Mouse (Mus musculus) forebrain, embryonic 15.5 days (tissue): ENCODE measurements at regions not wholly inside any gene's neighbourhood (a gene's known extent, or its start where the extent isn't known, plus 50 kb on each side); places are given as distances from the start of the nearest gene placed in this dataset.
A peak's percentile ranks its signal among the peaks of the same experiment; 100 is the strongest.

Experiments used
- ATAC-seq: fragments of 200-750 bp; cut with Nextera tagmentation; replicated peaks from 2 replicates; pipeline ENCODE4 v1.8.0; 2017; ENCODE audit warnings: mild to moderate bottlenecking, moderate TSS enrichment, moderate library complexity
- H3K27ac ChIP-seq: fragments of 300-500 bp; sonication (generic); replicated peaks from 2 replicates; pipeline ENCODE4 v1.5.1; 2015; ENCODE audit warnings: mild to moderate bottlenecking, inconsistent platforms
- H3K27me3 ChIP-seq: fragments of 300-500 bp; sonication (generic); 2 replicates; pipeline ENCODE4 v1.6.1; 2015; ENCODE audit warnings: inconsistent platforms
- H3K36me3 ChIP-seq: fragments of 300-500 bp; sonication (generic); 2 replicates; pipeline ENCODE4 v1.6.1; 2015; ENCODE audit warnings: mild to moderate bottlenecking, inconsistent platforms
- H3K4me1 ChIP-seq: fragments of 300-500 bp; sonication (generic); 2 replicates; pipeline ENCODE4 v1.6.1; 2015; ENCODE audit warnings: inconsistent platforms
- H3K4me2 ChIP-seq: fragments of 300-500 bp; sonication (generic); replicated peaks from 2 replicates; pipeline ENCODE4 v1.6.1; 2015; ENCODE audit warnings: mild to moderate bottlenecking, inconsistent platforms
- H3K4me3 ChIP-seq: fragments of 300-500 bp; sonication (generic); 2 replicates; pipeline ENCODE4 v1.5.1; 2015; ENCODE audit warnings: mild to moderate bottlenecking, inconsistent platforms
- H3K9ac ChIP-seq: fragments of 300-500 bp; sonication (generic); replicated peaks from 2 replicates; pipeline ENCODE4 v1.6.1; 2015; ENCODE audit warnings: mild to moderate bottlenecking, inconsistent platforms
- H3K9me3 ChIP-seq: fragments of 300-500 bp; sonication (generic); 2 replicates; pipeline ENCODE4 v1.6.1; 2016; ENCODE audit warnings: inconsistent platforms
- WGBS: fragments of 180-500 bp; shearing (Covaris S2); methylation state at CpG from one replicate; pipeline ENCODE4 v1.1.7; 2015; ENCODE audit warnings: mixed read lengths; 5-methylcytosine and 5-hydroxymethylcytosine counted together

DNA sequence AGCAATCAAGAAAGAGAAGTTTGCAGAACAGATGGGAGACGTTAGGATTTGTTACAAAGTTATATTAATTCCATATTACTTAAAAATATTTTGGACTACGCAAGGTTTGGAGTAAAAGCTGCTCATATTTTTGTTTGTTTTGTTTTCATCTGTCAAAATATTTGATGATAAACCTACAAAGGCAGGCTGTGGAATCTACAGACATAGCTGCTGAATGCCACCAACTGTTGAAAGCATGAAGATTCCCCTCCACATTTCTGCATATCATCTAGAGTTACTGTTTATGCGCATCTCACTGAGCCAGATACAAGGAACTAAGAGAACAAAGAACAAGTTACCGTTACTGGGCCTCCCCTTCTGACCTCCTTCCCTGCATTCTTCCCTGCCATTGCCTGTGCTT lies 127.1 kb upstream of the Gorab start:
- ATAC-seq: 0 out of 2 replicates have a peak, but pooled peaks have one; percentile 13
- H3K4me2 ChIP-seq: no peak overlapping the region
- no peak overlapping the region for H3K9ac ChIP-seq
- no peak overlapping the region for H3K4me3 ChIP-seq
- no peaks in the 10 kb centered on the region for H3K27me3 ChIP-seq
- no peaks in the 10 kb centered on the region for H3K9me3 ChIP-seq
- no peak overlapping the region for H3K27ac ChIP-seq
- H3K36me3 ChIP-seq: no peaks in the 10 kb centered on the region
- WGBS: 79% methylated on average over 4 of the region's 4 CpGs
- H3K4me1 ChIP-seq: no peaks in the 10 kb centered on the region

DNA sequence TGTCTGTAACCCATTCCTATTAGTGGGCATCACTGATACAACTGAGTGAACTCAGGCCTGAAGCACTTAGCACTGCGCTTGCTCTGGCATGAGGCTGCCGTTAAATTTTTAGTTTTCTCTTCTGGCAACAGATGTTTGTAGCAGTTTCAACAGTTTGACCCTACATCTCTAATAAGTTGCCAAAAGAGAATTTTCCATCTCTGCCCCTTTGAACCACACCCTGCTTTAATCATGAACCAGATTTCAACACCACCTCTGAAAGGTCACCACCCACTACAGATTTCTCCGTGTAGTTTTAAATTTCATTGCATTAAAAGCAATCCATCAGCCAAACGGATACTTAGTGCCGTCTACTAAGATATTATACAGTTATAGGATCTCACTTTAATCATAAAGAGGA lies 114.5 kb upstream of the Gorab start:
- ATAC-seq: no peak
- no peak overlapping the region for H3K4me3 ChIP-seq
- no peak overlapping the region for H3K27ac ChIP-seq
- H3K9me3 ChIP-seq: no peaks in the 10 kb centered on the region
- H3K4me2 ChIP-seq: no peak overlapping the region
- WGBS: 94% methylated on average over 5 of the region's 5 CpGs
- no peaks in the 10 kb centered on the region for H3K36me3 ChIP-seq
- H3K9ac ChIP-seq: no peak overlapping the region
- H3K27me3 ChIP-seq: no peaks in the 10 kb centered on the region
- no peaks in the 10 kb centered on the region for H3K4me1 ChIP-seq

DNA sequence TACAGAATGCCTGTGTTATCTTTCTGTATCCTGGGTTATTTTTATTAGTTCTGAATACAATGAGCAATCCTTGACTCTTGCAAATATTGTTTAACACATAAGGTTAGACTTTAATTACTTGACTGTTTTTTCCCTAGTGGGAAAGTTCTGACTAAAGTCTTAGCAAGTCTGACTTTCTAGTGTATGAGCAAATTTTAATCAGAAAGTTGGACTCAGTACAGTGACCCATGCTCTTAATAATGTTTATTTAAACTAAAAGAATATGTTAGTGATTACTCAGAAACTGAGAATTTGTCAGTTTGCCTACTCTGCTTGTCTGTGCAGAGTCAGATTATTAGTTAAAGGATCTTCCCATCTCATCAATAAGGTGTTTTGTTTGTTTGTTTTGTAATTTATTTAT lies 109.4 kb upstream of the Gorab start:
- Histone ChIP-seq H3K36me3 (no peaks in the 10 kb centered on the region), H3K4me2 (no peak overlapping the region), H3K27me3 (no peaks in the 10 kb centered on the region), H3K9ac (no peak overlapping the region), H3K9me3 (no peaks in the 10 kb centered on the region), H3K27ac (no peak overlapping the region), H3K4me1 (no peaks in the 10 kb centered on the region), H3K4me3 (no peak overlapping the region)
- no peak for ATAC-seq

DNA sequence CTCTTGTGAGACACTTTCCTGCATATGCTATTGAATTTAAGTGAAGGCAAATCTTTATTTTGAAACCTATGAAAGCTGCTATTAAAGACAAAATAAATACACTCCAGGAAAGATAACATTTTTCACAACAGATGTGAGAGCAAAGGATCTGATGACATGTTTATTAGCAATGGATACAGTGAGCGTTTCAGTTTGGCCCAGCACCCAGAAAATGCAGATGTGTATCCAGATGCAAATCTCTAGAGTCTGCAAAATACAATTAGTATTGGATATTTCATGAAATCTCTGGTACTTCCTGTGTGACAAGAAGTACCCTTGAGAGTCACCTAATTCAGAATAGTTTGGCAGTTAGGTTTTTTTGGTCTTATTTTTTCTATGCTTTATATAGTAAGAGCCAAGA lies 108.5 kb upstream of the Gorab start:
- H3K9ac ChIP-seq: no peak overlapping the region
- H3K4me3 ChIP-seq: no peak overlapping the region
- H3K4me2 ChIP-seq: no peak overlapping the region
- H3K9me3 ChIP-seq: no peaks in the 10 kb centered on the region
- 75% methylated on average over 1 of the region's 1 CpGs for WGBS
- no peaks in the 10 kb centered on the region for H3K4me1 ChIP-seq
- no peaks in the 10 kb centered on the region for H3K27me3 ChIP-seq
- ATAC-seq: no peak
- no peak overlapping the region for H3K27ac ChIP-seq
- no peaks in the 10 kb centered on the region for H3K36me3 ChIP-seq

DNA sequence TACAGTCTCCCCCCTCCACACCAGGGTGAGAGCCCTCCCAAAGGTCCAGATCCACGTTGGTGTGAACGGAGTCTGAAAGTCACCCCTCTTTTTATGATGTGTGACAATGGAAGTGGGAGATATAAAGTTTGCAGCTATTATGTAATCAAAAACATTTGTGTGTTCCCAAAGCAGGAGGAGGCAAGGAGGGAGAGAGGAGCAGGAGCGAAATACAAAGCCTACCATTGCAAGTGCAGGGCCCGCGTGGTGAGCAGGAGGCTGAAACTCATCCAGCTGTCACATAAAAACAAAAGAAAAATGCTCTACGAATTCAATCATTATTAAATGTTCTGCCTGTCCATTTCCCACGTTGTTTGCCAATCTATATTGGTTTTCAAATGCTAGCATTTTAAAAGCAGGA lies 101.6 kb upstream of the Gorab start:
- WGBS: 81% methylated on average over 7 of the region's 7 CpGs
- H3K36me3 ChIP-seq: no peaks in the 10 kb centered on the region
- H3K4me2 ChIP-seq: no peak overlapping the region
- no peaks in the 10 kb centered on the region for H3K9me3 ChIP-seq
- H3K9ac ChIP-seq: no peak overlapping the region
- no peak for ATAC-seq
- H3K27ac ChIP-seq: no peak overlapping the region
- no peaks in the 10 kb centered on the region for H3K4me1 ChIP-seq
- H3K4me3 ChIP-seq: no peak overlapping the region
- H3K27me3 ChIP-seq: no peaks in the 10 kb centered on the region

DNA sequence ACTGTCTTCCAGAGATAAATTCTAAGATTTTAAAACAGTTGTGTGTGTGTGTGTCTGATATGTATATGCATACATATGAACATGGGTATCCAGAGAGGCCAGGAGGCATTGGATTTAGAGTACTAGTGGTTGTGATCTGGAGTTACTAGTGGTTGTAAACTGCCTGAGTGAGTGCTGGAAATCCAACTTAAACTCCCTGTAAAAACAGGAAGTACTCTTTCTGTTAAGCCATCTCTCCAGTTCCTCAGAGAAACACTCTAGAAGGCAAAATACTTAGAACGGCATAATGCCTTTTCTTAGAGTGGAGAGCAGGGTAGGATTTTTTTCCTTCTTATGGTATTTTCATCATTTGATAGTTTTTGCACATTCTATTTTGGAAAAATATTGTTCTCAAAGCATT lies 99.1 kb upstream of the Gorab start:
- 88% methylated on average over 1 of the region's 1 CpGs for WGBS
- Histone ChIP-seq H3K9ac (no peak overlapping the region), H3K4me2 (no peak overlapping the region), H3K36me3 (no peaks in the 10 kb centered on the region), H3K27me3 (no peaks in the 10 kb centered on the region), H3K4me3 (no peak overlapping the region), H3K9me3 (no peaks in the 10 kb centered on the region), H3K4me1 (no peaks in the 10 kb centered on the region), H3K27ac (no peak overlapping the region)
- ATAC-seq: no peak

DNA sequence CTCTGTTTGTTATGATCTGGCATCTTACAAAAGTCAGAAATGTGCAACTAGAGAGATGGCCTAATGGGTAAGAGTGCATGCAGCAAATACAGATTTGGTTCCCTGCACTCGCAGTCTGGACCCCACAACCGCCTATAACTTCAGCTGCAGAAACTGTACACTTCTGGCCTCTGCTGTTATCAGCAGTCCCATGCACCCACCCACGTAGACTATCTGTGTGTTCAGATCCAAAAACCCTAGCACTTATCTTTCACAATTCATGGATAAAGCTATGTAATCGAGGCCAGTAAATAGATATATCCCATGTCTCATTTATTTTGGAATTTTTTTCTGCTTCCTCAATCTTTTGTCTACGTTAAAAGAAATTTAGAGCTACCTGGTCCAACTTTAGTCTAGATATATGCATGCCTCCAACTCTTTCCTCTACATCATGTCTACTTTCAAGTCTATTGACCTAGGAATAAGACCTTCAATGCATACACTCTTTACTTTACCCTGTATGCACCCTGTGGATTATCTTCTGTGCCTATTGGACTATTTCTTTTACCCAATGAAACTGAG lies 95.0 kb upstream of the Gorab start:
- no peaks in the 10 kb centered on the region for H3K27me3 ChIP-seq
- no peaks in the 10 kb centered on the region for H3K36me3 ChIP-seq
- no peaks in the 10 kb centered on the region for H3K4me1 ChIP-seq
- no peak overlapping the region for H3K9ac ChIP-seq
- no peak overlapping the region for H3K4me3 ChIP-seq
- no peak overlapping the region for H3K27ac ChIP-seq
- H3K9me3 ChIP-seq: no peaks in the 10 kb centered on the region
- H3K4me2 ChIP-seq: no peak overlapping the region
- 90% methylated on average over 5 of the region's 5 CpGs for WGBS
- no peak for ATAC-seq

DNA sequence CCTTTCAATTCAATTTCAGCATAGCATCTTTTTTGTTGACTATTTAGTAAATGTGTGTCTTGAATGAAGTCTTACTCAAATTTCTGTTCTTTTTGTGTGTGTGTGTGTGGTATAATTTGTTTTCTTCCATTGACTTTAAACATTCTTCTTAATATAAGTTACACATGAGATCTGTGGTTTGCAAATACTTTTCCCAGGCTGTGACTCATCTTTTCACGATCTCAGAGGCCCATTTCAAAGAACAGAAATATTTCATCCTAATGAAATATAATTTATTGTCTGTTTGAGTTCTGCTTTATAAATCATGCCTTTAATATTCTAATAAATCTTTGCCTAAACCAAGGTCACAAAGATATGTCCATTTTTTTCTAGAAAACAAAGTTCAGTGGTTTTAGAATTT lies 92.9 kb upstream of the Gorab start:
- WGBS: 84% methylated on average over 1 of the region's 1 CpGs
- Histone ChIP-seq H3K4me2 (no peak overlapping the region), H3K9me3 (no peaks in the 10 kb centered on the region), H3K4me3 (no peak overlapping the region), H3K9ac (no peak overlapping the region), H3K27ac (no peak overlapping the region), H3K4me1 (no peaks in the 10 kb centered on the region), H3K27me3 (no peaks in the 10 kb centered on the region), H3K36me3 (no peaks in the 10 kb centered on the region)
- ATAC-seq: no peak

DNA sequence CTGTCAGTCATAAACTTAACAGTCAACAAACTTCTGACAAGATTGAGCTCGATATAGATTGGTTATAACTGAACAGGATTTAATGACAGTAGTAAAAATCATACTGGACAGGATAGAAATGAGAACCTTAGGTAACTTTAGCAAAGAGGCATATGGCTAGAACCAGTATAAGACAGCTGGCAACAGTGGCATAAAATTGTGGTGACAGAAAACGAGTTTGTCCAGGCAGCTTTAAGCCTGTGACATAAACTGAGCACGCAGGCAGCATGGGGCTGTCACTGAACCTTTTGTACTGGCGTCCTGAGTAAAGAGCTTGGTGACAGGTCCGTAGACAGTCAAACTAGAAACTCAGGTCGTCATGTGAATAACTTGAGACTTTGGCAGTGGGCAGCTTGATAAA lies 85.1 kb upstream of the Gorab start:
- WGBS: 56% methylated on average over 6 of the region's 6 CpGs
- Histone ChIP-seq H3K9me3 (no peaks in the 10 kb centered on the region), H3K4me2 (no peak overlapping the region), H3K27me3 (no peaks in the 10 kb centered on the region), H3K4me1 (no peaks in the 10 kb centered on the region), H3K27ac (no peak overlapping the region), H3K4me3 (no peak overlapping the region), H3K36me3 (no peaks in the 10 kb centered on the region), H3K9ac (no peak overlapping the region)
- no peak for ATAC-seq

DNA sequence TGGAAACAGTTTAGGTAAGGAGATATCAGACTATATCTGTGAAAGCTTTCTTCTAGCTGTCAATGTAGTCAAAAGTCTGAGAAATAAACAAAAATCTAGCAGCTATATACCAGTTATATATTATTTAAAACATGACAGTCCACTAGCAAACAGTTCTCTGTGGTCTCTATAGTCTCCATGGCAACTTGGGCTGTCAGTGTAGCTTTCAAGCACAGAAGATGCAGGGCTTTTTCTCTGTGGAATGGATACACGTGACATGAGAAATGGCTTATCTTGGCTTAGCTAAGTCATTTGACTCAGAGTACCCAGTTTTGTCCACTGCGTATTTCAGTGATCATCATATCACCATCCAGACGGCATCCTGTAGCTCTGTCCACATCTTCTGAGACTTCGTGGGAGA lies 84.6 kb upstream of the Gorab start:
- Histone ChIP-seq H3K27ac (no peak overlapping the region), H3K9ac (no peak overlapping the region), H3K36me3 (no peaks in the 10 kb centered on the region), H3K9me3 (no peaks in the 10 kb centered on the region), H3K27me3 (no peaks in the 10 kb centered on the region), H3K4me1 (no peaks in the 10 kb centered on the region), H3K4me3 (no peak overlapping the region), H3K4me2 (no peak overlapping the region)
- no peak for ATAC-seq
- WGBS: 80% methylated on average over 4 of the region's 4 CpGs

DNA sequence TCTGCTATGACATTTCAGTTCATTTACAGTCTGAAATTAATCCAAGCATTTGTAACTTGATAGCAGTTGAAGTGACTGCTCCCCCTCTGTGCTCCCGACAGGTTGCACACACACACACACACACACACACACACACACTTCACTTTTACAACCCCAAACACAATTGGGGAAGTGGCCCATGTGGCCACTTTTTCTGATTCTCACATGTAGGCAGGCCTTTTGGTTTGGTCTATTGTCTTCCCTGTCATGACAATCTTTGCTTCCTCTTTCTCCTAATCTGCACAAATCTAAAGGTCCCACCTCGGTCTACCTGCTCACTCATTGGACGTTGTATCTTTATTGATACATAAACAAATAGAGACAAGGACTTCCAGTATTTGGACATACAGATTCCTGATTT lies 79.6 kb upstream of the Gorab start:
- Histone ChIP-seq H3K9me3 (no peaks in the 10 kb centered on the region), H3K9ac (no peak overlapping the region), H3K27ac (no peak overlapping the region), H3K4me3 (no peak overlapping the region), H3K27me3 (no peaks in the 10 kb centered on the region), H3K4me1 (no peaks in the 10 kb centered on the region), H3K36me3 (no peaks in the 10 kb centered on the region), H3K4me2 (no peak overlapping the region)
- WGBS: 92% methylated on average over 3 of the region's 3 CpGs
- no peak for ATAC-seq

DNA sequence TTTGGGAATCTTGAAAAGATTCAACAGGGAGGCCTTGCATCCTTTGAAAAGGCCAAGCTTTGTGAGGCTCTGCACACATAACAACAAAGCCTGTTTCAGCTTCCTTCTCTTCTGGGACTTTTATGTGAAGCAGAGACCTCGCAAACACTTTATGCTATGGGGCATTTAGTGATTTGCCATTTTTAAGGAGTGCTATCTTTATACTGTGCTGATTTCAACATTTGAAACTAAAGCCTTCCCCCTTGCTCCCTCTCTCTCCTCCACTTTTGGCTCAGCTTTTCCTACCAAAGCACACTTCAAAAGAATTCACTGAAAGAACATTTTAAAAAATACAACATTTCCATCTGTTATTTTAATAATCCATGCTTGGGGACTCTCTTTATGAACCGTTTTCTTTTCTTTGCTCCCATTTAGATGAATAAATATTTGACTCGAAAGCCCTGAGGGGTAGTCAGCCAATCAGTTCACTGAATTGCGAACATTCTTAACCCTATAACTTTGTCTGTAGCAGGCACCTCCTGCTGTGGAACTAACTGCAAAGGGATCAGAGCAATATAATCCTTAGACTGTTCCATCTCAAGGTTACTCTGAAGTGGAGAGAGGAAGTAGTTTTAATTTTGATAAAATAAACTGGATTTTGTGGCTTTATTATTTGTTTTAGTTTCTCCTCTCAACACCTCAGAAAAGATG lies 74.2 kb upstream of the Gorab start:
- 29% methylated on average over 4 of the region's 4 CpGs for WGBS
- no peaks in the 10 kb centered on the region for H3K4me1 ChIP-seq
- no peak overlapping the region for H3K4me2 ChIP-seq
- no peaks in the 10 kb centered on the region for H3K36me3 ChIP-seq
- H3K4me3 ChIP-seq: no peak overlapping the region
- no peak for ATAC-seq
- no peak overlapping the region for H3K9ac ChIP-seq
- H3K27me3 ChIP-seq: no peaks in the 10 kb centered on the region
- H3K9me3 ChIP-seq: no peaks in the 10 kb centered on the region
- H3K27ac ChIP-seq: no peak overlapping the region

DNA sequence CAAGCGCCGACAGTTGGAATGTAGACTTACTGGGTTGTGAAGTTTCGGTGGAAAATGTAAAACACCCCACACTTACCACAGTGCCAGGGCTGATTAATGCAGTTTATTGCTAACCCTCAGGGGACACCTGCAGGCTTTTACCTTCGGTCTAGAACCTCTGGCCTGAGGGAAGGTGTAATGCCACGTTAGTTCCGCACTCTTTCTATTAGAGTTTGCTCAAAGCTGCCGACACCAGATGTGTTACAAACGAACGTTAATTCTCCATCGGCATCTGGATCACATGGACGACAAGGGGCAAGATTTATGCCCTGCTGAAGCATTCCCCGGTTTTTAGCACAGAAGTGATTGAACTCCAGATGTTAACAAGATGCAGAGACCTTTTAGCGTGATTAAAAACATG lies 57.7 kb upstream of the Gorab start:
- 90% methylated on average over 13 of the region's 13 CpGs for WGBS
- no peak overlapping the region for H3K9ac ChIP-seq
- H3K9me3 ChIP-seq: no peaks in the 10 kb centered on the region
- H3K4me3 ChIP-seq: no peak overlapping the region
- H3K4me1 ChIP-seq: no peaks in the 10 kb centered on the region
- H3K36me3 ChIP-seq: no peaks in the 10 kb centered on the region
- ATAC-seq: no peak
- H3K4me2 ChIP-seq: no peak overlapping the region
- H3K27ac ChIP-seq: no peak overlapping the region
- no peaks in the 10 kb centered on the region for H3K27me3 ChIP-seq
